Mouse (Mus musculus) ES-E14 (cell line): ENCODE measurements around the gene Olfr902. TPM values are rescaled to one million over a fixed set of nuclear protein-coding genes. Genes with fewer than 3 reads are reported as not detected.

ENCODE experiments used
- DNase-seq: peaks from one replicate; pipeline ENCODE4 v3.0.0-alpha.2; 2013; ENCODE audit warnings: low read depth, low spot score
- H3K27ac ChIP-seq: 2 replicates; pipeline ENCODE4 v1.5.1; 2012; ENCODE audit warnings: low read depth, mild to moderate bottlenecking, low read length, moderate library complexity, mixed read lengths; ENCODE audit not compliant: poor library complexity, insufficient read depth, severe bottlenecking
- H3K36me3 ChIP-seq: 2 replicates; pipeline ENCODE4 v1.6.1; 2012; ENCODE audit warnings: mild to moderate bottlenecking, low read length, moderate library complexity, mixed read lengths; ENCODE audit not compliant: control insufficient read depth, poor library complexity, insufficient read depth, severe bottlenecking
- H3K4me1 ChIP-seq, 2 experiments: fragments of 150-350 bp in 1 of 2; sonication (generic) in 1 of 2; 2 replicates each; pipeline ENCODE4 v1.6.1; 2012; ENCODE audit warnings: low read length in 2 of 2, mild to moderate bottlenecking in 1 of 2, mixed read lengths in 1 of 2; ENCODE audit not compliant: control insufficient read depth in 2 of 2, insufficient read depth in 2 of 2, poor library complexity in 1 of 2
- H3K4me3 ChIP-seq, 2 experiments: fragments of 150-350 bp in 1 of 2; sonication (generic) in 1 of 2; 2 replicates each; pipeline ENCODE4 v1.5.1; 2012; ENCODE audit warnings: low read length in 2 of 2, low read depth in 1 of 2, mild to moderate bottlenecking in 1 of 2, mixed read lengths in 1 of 2; ENCODE audit not compliant: insufficient read depth in 1 of 2, poor library complexity in 1 of 2, severe bottlenecking in 1 of 2
- H3K9ac ChIP-seq: 2 replicates; pipeline ENCODE4 v1.6.1; 2012; ENCODE audit warnings: low read depth, mild to moderate bottlenecking, low read length, mixed read lengths; ENCODE audit not compliant: poor library complexity, insufficient read depth, severe bottlenecking
- H3K9me3 ChIP-seq: fragments of 150-350 bp; sonication (generic); 2 replicates; pipeline ENCODE4 v1.6.1; 2012; ENCODE audit warnings: low read depth, mild to moderate bottlenecking, low read length; ENCODE audit not compliant: control insufficient read depth, insufficient read depth
- CHD2 ChIP-seq: IDR thresholded peaks from 2 replicates; pipeline ENCODE4 v1.6.1; 2014; ENCODE audit warnings: mild to moderate bottlenecking, low read depth, low read length, inconsistent platforms
- HCFC1 ChIP-seq: IDR thresholded peaks from 2 replicates; pipeline ENCODE4 v1.6.1; 2012; ENCODE audit warnings: low read length, inconsistent platforms, borderline replicate concordance; ENCODE audit not compliant: insufficient read depth
- MAFK ChIP-seq: IDR thresholded peaks from 2 replicates; pipeline ENCODE4 v1.6.1; 2014; ENCODE audit warnings: mild to moderate bottlenecking, low read depth, low read length, inconsistent platforms; ENCODE audit not compliant: insufficient read depth
- ZC3H11A ChIP-seq: IDR thresholded peaks from 2 replicates; pipeline ENCODE4 v1.6.1; 2012; ENCODE audit warnings: low read depth, mild to moderate bottlenecking, inconsistent platforms, low read length, borderline replicate concordance
- ZNF384 ChIP-seq: IDR thresholded peaks from 2 replicates; pipeline ENCODE4 v1.6.1; 2012; ENCODE audit warnings: low read depth, low read length, inconsistent platforms
- in situ Hi-C, 2 experiments: fragments of 600-800 bp; cut with MboI; formaldehyde crosslinking; loops; one replicate each; pipeline ENCODE4 v1.15.1; 2025; ENCODE audit warnings: low sequenced_read_pairs in 2 of 2, inconsistent platforms in 1 of 2; ENCODE audit not compliant: unreplicated experiment in 2 of 2
- total RNA-seq: library from RNA; depleted of rRNA; stranded (reverse); fragments of 300-350 nt; gene quantifications from 2 replicates; pipeline ENCODE4 v1.2.3, GENCODE M21; 2012; rRNA removed

Olfr902 gene
- total RNA-seq, 1 experiment: not detected

- no peak for TF ChIP-seq ZNF384
- no peak for TF ChIP-seq ZC3H11A
- TF ChIP-seq CHD2: no peak
- no peak for TF ChIP-seq HCFC1
- TF ChIP-seq MAFK: no peak
- in situ Hi-C loops: no loop called here
These were observed 48.0 kb downstream of the Olfr902 start, which contains the start of gene Olfr907 for GRCm38 (mm10) chr9:38495501-38495900. Olfr907 (plus strand) TSS chr9:38495801.

More at GRCm38 (mm10) chr9:38495501-38495900, 48.0 kb downstream of the Olfr902 start, which contains the start of gene Olfr907:
- H3K4me1 ChIP-seq: no peaks in the 10 kb centered on the region
- H3K36me3 ChIP-seq: no peaks in the 10 kb centered on the region
- no peaks in the 10 kb centered on the region for H3K9me3 ChIP-seq
- H3K27ac ChIP-seq: no peak within 1 kb of the TSS
- no peak for DNase-seq
- H3K9ac ChIP-seq: no peak within 1 kb of the TSS
- no peak within 1 kb of the TSS for H3K4me3 ChIP-seq

Other genes starting within 250 kb of the Olfr902 start
- not detected in 2 replicates for gene Olfr893, start 239.3 kb upstream of the Olfr902 start, total RNA-seq
- gene Olfr894, start 229.6 kb upstream of the Olfr902 start, total RNA-seq: not detected in 2 replicates
- not detected in 2 replicates for gene Olfr143, start 194.9 kb upstream of the Olfr902 start, total RNA-seq
- not detected in 2 replicates for gene Olfr895, start 179.8 kb upstream of the Olfr902 start, total RNA-seq
- gene Olfr896-ps1, start 156.5 kb upstream of the Olfr902 start, total RNA-seq: not detected in 2 replicates
- gene Olfr25, start 118.6 kb upstream of the Olfr902 start, total RNA-seq: not detected in 2 replicates
- gene Olfr898, start 99.2 kb upstream of the Olfr902 start, total RNA-seq: not detected in 2 replicates
- not detected in 2 replicates for gene Olfr250, start 80.8 kb upstream of the Olfr902 start, total RNA-seq
- not detected in 2 replicates for gene Olfr251, start 70.6 kb upstream of the Olfr902 start, total RNA-seq
- 0.49 and 0.53 TPM in 2 replicates for gene Olfr147, start 46.0 kb upstream of the Olfr902 start, total RNA-seq
- gene Olfr901, start 18.2 kb upstream of the Olfr902 start, total RNA-seq: 0.26 and 0.58 TPM in 2 replicates
- not detected in 2 replicates for gene Olfr904, start 15.5 kb downstream of the Olfr902 start, total RNA-seq
- not detected in 2 replicates for gene Olfr905, start 23.5 kb downstream of the Olfr902 start, total RNA-seq
- not detected in 2 replicates for gene Olfr906, start 39.4 kb downstream of the Olfr902 start, total RNA-seq
- gene Olfr907, start 48.1 kb downstream of the Olfr902 start, total RNA-seq: not detected in 2 replicates
- gene Olfr911-ps1, start 73.9 kb downstream of the Olfr902 start, total RNA-seq: not detected in 2 replicates
- not detected in 2 replicates for gene Olfr910, start 90.2 kb downstream of the Olfr902 start, total RNA-seq
- not detected in 2 replicates for gene Olfr912, start 132.5 kb downstream of the Olfr902 start, total RNA-seq
- not detected in 2 replicates for gene Olfr913, start 145.1 kb downstream of the Olfr902 start, total RNA-seq
- not detected in 2 replicates for gene Olfr914, start 157.4 kb downstream of the Olfr902 start, total RNA-seq
- gene Olfr916, start 212.2 kb downstream of the Olfr902 start, total RNA-seq: not detected in 2 replicates
- not detected in 2 replicates for gene Olfr917, start 218.2 kb downstream of the Olfr902 start, total RNA-seq
- not detected in 2 replicates for gene Olfr918, start 226.9 kb downstream of the Olfr902 start, total RNA-seq